Mouse (Mus musculus) ES-E14 (cell line): Measurements from ENCODE around the gene Fam19a3.

Source experiments
- CHD2 ChIP-seq: IDR thresholded peaks from 2 replicates; pipeline ENCODE4 v1.6.1; 2014; ENCODE audit warnings: mild to moderate bottlenecking, low read depth, low read length, inconsistent platforms
- HCFC1 ChIP-seq: IDR thresholded peaks from 2 replicates; pipeline ENCODE4 v1.6.1; 2012; ENCODE audit warnings: low read length, inconsistent platforms, borderline replicate concordance; ENCODE audit not compliant: insufficient read depth
- ZC3H11A ChIP-seq: IDR thresholded peaks from 2 replicates; pipeline ENCODE4 v1.6.1; 2012; ENCODE audit warnings: low read depth, mild to moderate bottlenecking, inconsistent platforms, low read length, borderline replicate concordance
- ZNF384 ChIP-seq: IDR thresholded peaks from 2 replicates; pipeline ENCODE4 v1.6.1; 2012; ENCODE audit warnings: low read depth, low read length, inconsistent platforms

GRCm38 (mm10) chr3:104777342-104777741 is 4.3 kb downstream of the Fam19a3 start:
- TF ChIP-seq CHD2 (no peak), ZNF384 (no peak), HCFC1 (no peak), ZC3H11A (no peak)
